Mouse (Mus musculus) C2C12 (cell line): ENCODE measurements at regions not wholly inside any gene's neighbourhood (a gene's known extent, or its start where the extent isn't known, plus 50 kb on each side); places are given as distances from the start of the nearest gene placed in this dataset.

Source experiments
- CTCF ChIP-seq: IDR thresholded peaks from one replicate; pipeline ENCODE4 v1.5.1; 2011; ENCODE audit not compliant: control insufficient read depth, insufficient read depth, insufficient read length
- FOSL1 ChIP-seq: IDR thresholded peaks from one replicate; pipeline ENCODE4 v1.8.0; 2011; ENCODE audit warnings: mild to moderate bottlenecking, low read length; ENCODE audit not compliant: poor library complexity, insufficient read depth, severe bottlenecking
- MAX ChIP-seq: IDR thresholded peaks from one replicate; pipeline ENCODE4 v1.6.1; 2011; ENCODE audit warnings: mild to moderate bottlenecking, control low read depth
- USF1 ChIP-seq: IDR thresholded peaks from one replicate; pipeline ENCODE4 v1.6.1; 2011; ENCODE audit warnings: low read depth, mild to moderate bottlenecking, control low read depth, moderate library complexity

DNA sequence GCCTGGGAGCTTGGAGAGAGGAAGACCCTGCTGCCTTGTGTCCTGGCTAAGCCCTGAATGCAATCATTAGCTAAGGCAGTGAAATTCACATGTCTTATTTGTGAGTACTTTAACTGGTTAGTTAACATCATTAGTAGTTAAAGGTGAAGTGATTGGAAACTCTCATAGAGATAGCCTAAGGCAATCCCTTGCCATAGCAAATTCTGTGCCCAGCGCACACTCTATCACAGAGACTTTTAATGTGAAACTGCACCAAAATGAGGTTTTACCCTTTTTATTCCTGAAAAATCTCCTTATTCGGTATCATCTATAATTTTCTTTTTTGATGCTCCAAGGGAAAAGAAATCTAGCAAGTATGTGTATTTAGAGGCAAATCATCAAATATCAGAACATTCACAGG, 451.6 kb downstream of the Gm21750 start:
- TF ChIP-seq USF1 (no peak), MAX (no peak), FOSL1 (no peak), CTCF (no peak)
